Mouse (Mus musculus) liver, adult 2 months (tissue): ENCODE data around the gene Ddc.

Experiments
- CTCF ChIP-seq: fragments of 200-500 bp; IDR thresholded peaks from 2 replicates; pipeline ENCODE4 v1.5.1; 2011; ENCODE audit warnings: low read depth, low read length, control low read depth
- POLR2A ChIP-seq: fragments of 200-500 bp; IDR thresholded peaks from 2 replicates; pipeline ENCODE4 v1.6.1; 2011; ENCODE audit warnings: low read length, control low read depth; ENCODE audit not compliant: insufficient read depth; ENCODE audit errors: extremely low read depth

GRCm38 (mm10) chr11:11880351-11880750, 17.6 kb downstream of the Ddc start:
- no peak for TF ChIP-seq CTCF
- no peak for TF ChIP-seq POLR2A
